Mouse (Mus musculus) heart, postnatal 0 days (tissue): ENCODE measurements at regions not wholly inside any gene's neighbourhood (a gene's known extent, or its start where the extent isn't known, plus 50 kb on each side); places are given as distances from the start of the nearest gene placed in this dataset.

Source experiments
- ATAC-seq: fragments of 200-750 bp; cut with Nextera tagmentation; 2 replicates; pipeline ENCODE4 v1.8.0; 2017; ENCODE audit warnings: low read depth, moderate number of reproducible peaks, moderate library complexity; ENCODE audit not compliant: insufficient read depth
- DNase-seq: peaks from one replicate; pipeline ENCODE4 v3.0.0-alpha.2; 2016; ENCODE audit warnings: low spot score
- H3K27ac ChIP-seq: fragments of 300-500 bp; sonication (generic); 2 replicates; pipeline ENCODE4 v1.5.1; 2014; ENCODE audit warnings: low read depth, mild to moderate bottlenecking
- H3K27me3 ChIP-seq: fragments of 300-500 bp; sonication (generic); 2 replicates; pipeline ENCODE4 v1.6.1; 2014; ENCODE audit warnings: low read length, mixed read lengths; ENCODE audit not compliant: control insufficient read depth, insufficient read depth
- H3K36me3 ChIP-seq: fragments of 300-500 bp; sonication (generic); replicated peaks from 2 replicates; pipeline ENCODE4 v1.6.1; 2014; ENCODE audit warnings: low read length, mixed read lengths; ENCODE audit not compliant: control insufficient read depth, insufficient read depth
- H3K4me1 ChIP-seq: fragments of 300-500 bp; sonication (generic); 2 replicates; pipeline ENCODE4 v1.6.1; 2014; ENCODE audit warnings: antibody characterized with exemption; ENCODE audit not compliant: control insufficient read depth, insufficient read depth
- H3K4me2 ChIP-seq: fragments of 300-500 bp; sonication (generic); 2 replicates; pipeline ENCODE4 v1.6.1; 2014; ENCODE audit warnings: low read depth, mild to moderate bottlenecking, low read length, moderate library complexity
- H3K4me3 ChIP-seq: fragments of 300-500 bp; sonication (generic); 2 replicates; pipeline ENCODE4 v1.5.1; 2014; ENCODE audit warnings: low read depth, low read length
- H3K9ac ChIP-seq: fragments of 300-500 bp; sonication (generic); replicated peaks from 2 replicates; pipeline ENCODE4 v1.6.1; 2014; ENCODE audit warnings: low read depth, low read length, mixed read lengths
- H3K9me3 ChIP-seq: fragments of 300-500 bp; sonication (generic); replicated peaks from 2 replicates; pipeline ENCODE4 v1.6.1; 2016; ENCODE audit warnings: low read length; ENCODE audit not compliant: control insufficient read depth
- CTCF ChIP-seq: IDR thresholded peaks from 2 replicates; pipeline ENCODE4 v1.5.1; 2016; ENCODE audit warnings: antibody characterized with exemption, control low read depth, low read depth
- EP300 ChIP-seq: IDR thresholded peaks from 2 replicates; pipeline ENCODE4 v1.6.1; 2016; ENCODE audit warnings: antibody characterized with exemption, low read depth
- WGBS: fragments of 180-500 bp; shearing (Covaris S2); extraction: QIAGEN DNeasy Blood & Tissue Kit; methylation state at CpG from one replicate; pipeline ENCODE4 v1.1.7; 2014; 5-methylcytosine and 5-hydroxymethylcytosine counted together

GRCm38 (mm10) chr1:14650346-14650745, 1442.8 kb downstream of the 4930444P10Rik start:
- no peak for TF ChIP-seq CTCF
- no peak for TF ChIP-seq EP300
- no peaks in the 10 kb centered on the region for H3K36me3 ChIP-seq
- no peak overlapping the region for H3K4me2 ChIP-seq
- H3K4me3 ChIP-seq: no peak overlapping the region
- H3K9me3 ChIP-seq: no peaks in the 10 kb centered on the region
- WGBS: 72% methylated on average over 2 of the region's 2 CpGs
- no peak overlapping the region for H3K27ac ChIP-seq
- no peak overlapping the region for H3K9ac ChIP-seq
- H3K27me3 ChIP-seq: no peaks in the 10 kb centered on the region
- H3K4me1 ChIP-seq: no peaks in the 10 kb centered on the region
- DNase-seq (no peak), ATAC-seq (no peak)

GRCm38 (mm10) chr1:14635642-14636263, 1457.4 kb downstream of the 4930444P10Rik start:
- no peaks in the 10 kb centered on the region for H3K4me1 ChIP-seq
- H3K27ac ChIP-seq: no peak overlapping the region
- no peaks in the 10 kb centered on the region for H3K27me3 ChIP-seq
- H3K9ac ChIP-seq: no peak overlapping the region
- DNase-seq (no peak), ATAC-seq (no peak)
- no peaks in the 10 kb centered on the region for H3K36me3 ChIP-seq
- no peak overlapping the region for H3K4me3 ChIP-seq
- peak; percentile 27; the same call in 1 of the 2 replicates for TF ChIP-seq CTCF
- no peak for TF ChIP-seq EP300
- WGBS: 76% methylated on average over 5 of the region's 5 CpGs
- no peaks in the 10 kb centered on the region for H3K9me3 ChIP-seq
- no peak overlapping the region for H3K4me2 ChIP-seq

GRCm38 (mm10) chr1:14631994-14632393, 1461.1 kb downstream of the 4930444P10Rik start:
- Histone ChIP-seq H3K4me3 (no peak overlapping the region), H3K27ac (no peak overlapping the region), H3K9me3 (no peaks in the 10 kb centered on the region), H3K27me3 (no peaks in the 10 kb centered on the region), H3K4me1 (no peaks in the 10 kb centered on the region), H3K36me3 (no peaks in the 10 kb centered on the region), H3K4me2 (no peak overlapping the region), H3K9ac (no peak overlapping the region)
- ATAC-seq (no peak), DNase-seq (no peak)
- TF ChIP-seq EP300 (no peak), CTCF (no peak)
- 25% methylated on average over 4 of the region's 4 CpGs for WGBS

- no peak for ATAC-seq
- TF ChIP-seq EP300 (no peak), CTCF (no peak)
- Histone ChIP-seq H3K9ac (no peak overlapping the region), H3K9me3 (no peaks in the 10 kb centered on the region), H3K4me2 (no peak overlapping the region), H3K36me3 (no peaks in the 10 kb centered on the region), H3K27ac (no peak overlapping the region), H3K27me3 (no peaks in the 10 kb centered on the region), H3K4me3 (no peak overlapping the region), H3K4me1 (no peaks in the 10 kb centered on the region)
- no peak for DNase-seq
- 54% methylated on average over 6 of the region's 6 CpGs for WGBS
Observed at GRCm38 (mm10) chr1:14627204-14627603, 1465.9 kb downstream of the 4930444P10Rik start.

- H3K27ac ChIP-seq: no peak overlapping the region
- H3K27me3 ChIP-seq: no peaks in the 10 kb centered on the region
- H3K9ac ChIP-seq: no peak overlapping the region
- no peaks in the 10 kb centered on the region for H3K36me3 ChIP-seq
- no peaks in the 10 kb centered on the region for H3K9me3 ChIP-seq
- no peak overlapping the region for H3K4me3 ChIP-seq
- H3K4me1 ChIP-seq: no peaks in the 10 kb centered on the region
- no peak for DNase-seq
- no peak overlapping the region for H3K4me2 ChIP-seq
- no peak for TF ChIP-seq CTCF
- ATAC-seq: no peak
- 65% methylated on average over 4 of the region's 4 CpGs for WGBS
Observed at GRCm38 (mm10) chr1:14626685-14627084, 1466.4 kb downstream of the 4930444P10Rik start.

GRCm38 (mm10) chr1:14620922-14621430, 1472.1 kb downstream of the 4930444P10Rik start:
- Histone ChIP-seq H3K27me3 (no peaks in the 10 kb centered on the region), H3K27ac (no peak overlapping the region), H3K36me3 (no peaks in the 10 kb centered on the region), H3K4me2 (no peak overlapping the region), H3K9me3 (no peaks in the 10 kb centered on the region), H3K4me3 (no peak overlapping the region), H3K4me1 (no peaks in the 10 kb centered on the region), H3K9ac (no peak overlapping the region)
- 59% methylated on average over 5 of the region's 5 CpGs for WGBS
- TF ChIP-seq EP300 (no peak), CTCF (no peak)
- DNase-seq: no peak
- no peak for ATAC-seq
